Mouse (Mus musculus) midbrain, embryonic 15.5 days (tissue): ENCODE results near the gene Hmga2. TPM values are rescaled to one million over a fixed set of nuclear protein-coding genes. Genes with fewer than 3 reads are reported as not detected.

Source experiments
- ATAC-seq: fragments of 200-750 bp; cut with Nextera tagmentation; replicated peaks from 2 replicates; pipeline ENCODE4 v1.8.0; 2017; ENCODE audit warnings: moderate TSS enrichment
- H3K27ac ChIP-seq: fragments of 300-500 bp; sonication (generic); 2 replicates; pipeline ENCODE4 v1.5.1; 2015; ENCODE audit warnings: mild to moderate bottlenecking, inconsistent platforms
- H3K27me3 ChIP-seq: fragments of 300-500 bp; sonication (generic); replicated peaks from 2 replicates; pipeline ENCODE4 v1.6.1; 2015; ENCODE audit warnings: inconsistent platforms
- H3K36me3 ChIP-seq: fragments of 300-500 bp; sonication (generic); replicated peaks from 2 replicates; pipeline ENCODE4 v1.6.1; 2015; ENCODE audit warnings: inconsistent platforms
- H3K4me1 ChIP-seq: fragments of 300-500 bp; sonication (generic); 2 replicates; pipeline ENCODE4 v1.6.1; 2015; ENCODE audit warnings: inconsistent platforms
- H3K4me2 ChIP-seq: fragments of 300-500 bp; sonication (generic); 2 replicates; pipeline ENCODE4 v1.6.1; 2015; ENCODE audit warnings: inconsistent platforms, mild to moderate bottlenecking, moderate library complexity
- H3K4me3 ChIP-seq: fragments of 300-500 bp; sonication (generic); 2 replicates; pipeline ENCODE4 v1.5.1; 2015; ENCODE audit warnings: mild to moderate bottlenecking, inconsistent platforms
- H3K9ac ChIP-seq: fragments of 300-500 bp; sonication (generic); 2 replicates; pipeline ENCODE4 v1.6.1; 2015; ENCODE audit warnings: mild to moderate bottlenecking, inconsistent platforms
- H3K9me3 ChIP-seq: fragments of 300-500 bp; sonication (generic); 2 replicates; pipeline ENCODE4 v1.6.1; 2016; ENCODE audit warnings: inconsistent platforms
- WGBS: fragments of 180-500 bp; shearing (Covaris S2); methylation state at CpG from one replicate; pipeline ENCODE4 v1.1.7; 2015; ENCODE audit warnings: mixed read lengths; 5-methylcytosine and 5-hydroxymethylcytosine counted together
- polyA plus RNA-seq: library from polyadenylated mRNA; unstranded; fragments of >200 nt; fragmentation: Nextera tagmentation; extraction: Ambion mirVana; gene quantifications from 2 replicates; pipeline ENCODE4 v1.2.1, GENCODE M21; 2015

Hmga2 gene
- polyA plus RNA-seq, 1 experiment from 2014 or later: 1.1 TPM

DNA sequence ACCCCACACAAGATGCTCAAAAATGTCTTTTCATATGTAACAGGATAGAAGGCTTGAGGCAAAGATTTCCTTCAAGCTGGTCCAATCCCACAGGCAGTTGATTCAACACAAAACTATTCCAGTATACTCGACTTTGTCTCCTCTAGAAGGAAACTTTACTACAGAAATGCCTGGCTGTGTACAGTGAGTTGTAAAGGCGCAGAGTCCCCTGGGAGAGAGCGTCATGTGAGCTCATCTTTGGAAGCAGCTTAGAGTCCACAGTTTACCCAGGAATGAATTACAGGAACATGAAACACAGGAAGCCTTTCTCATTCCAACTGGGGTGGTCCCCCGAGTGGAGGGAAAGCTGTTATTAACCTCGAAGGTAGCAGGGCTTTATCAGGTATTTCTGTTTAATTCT, 11.1 kb downstream of the Hmga2 start:
- H3K9ac ChIP-seq: no peak overlapping the region
- no peak for ATAC-seq
- no peak overlapping the region for H3K4me2 ChIP-seq
- WGBS: 82% methylated on average over 5 of the region's 5 CpGs
- H3K9me3 ChIP-seq: no peaks in the 10 kb centered on the region
- H3K4me3 ChIP-seq: no peak overlapping the region
- no peaks in the 10 kb centered on the region for H3K36me3 ChIP-seq
- H3K27ac ChIP-seq: no peak overlapping the region
- no peaks in the 10 kb centered on the region for H3K27me3 ChIP-seq
- H3K4me1 ChIP-seq: no peaks in the 10 kb centered on the region

DNA sequence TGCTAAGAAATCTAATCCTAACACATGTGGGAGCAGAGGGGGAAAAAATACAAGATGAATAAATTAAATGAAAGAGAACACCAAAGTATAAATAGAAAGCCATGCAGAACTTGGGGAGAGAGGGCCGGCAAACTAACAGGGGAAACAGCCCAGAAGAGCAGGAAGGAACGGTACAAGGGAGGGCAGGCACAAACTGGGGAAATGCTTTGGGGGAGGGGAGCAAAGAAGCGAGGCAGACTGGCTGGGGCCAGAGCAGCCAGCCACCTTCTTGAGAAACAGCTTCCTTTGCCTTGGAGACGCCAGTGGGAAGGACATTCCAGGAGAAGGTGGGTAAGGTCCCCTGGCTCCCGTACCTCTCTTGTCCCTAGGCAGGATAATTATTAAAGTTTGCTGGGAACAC, 14.5 kb downstream of the Hmga2 start:
- Histone ChIP-seq H3K27ac (no peak overlapping the region), H3K27me3 (no peaks in the 10 kb centered on the region), H3K4me1 (no peaks in the 10 kb centered on the region), H3K4me3 (no peak overlapping the region), H3K9me3 (no peaks in the 10 kb centered on the region), H3K36me3 (no peaks in the 10 kb centered on the region), H3K9ac (no peak overlapping the region), H3K4me2 (no peak overlapping the region)
- ATAC-seq: no peak
- WGBS: 24% methylated on average over 5 of the region's 5 CpGs

DNA sequence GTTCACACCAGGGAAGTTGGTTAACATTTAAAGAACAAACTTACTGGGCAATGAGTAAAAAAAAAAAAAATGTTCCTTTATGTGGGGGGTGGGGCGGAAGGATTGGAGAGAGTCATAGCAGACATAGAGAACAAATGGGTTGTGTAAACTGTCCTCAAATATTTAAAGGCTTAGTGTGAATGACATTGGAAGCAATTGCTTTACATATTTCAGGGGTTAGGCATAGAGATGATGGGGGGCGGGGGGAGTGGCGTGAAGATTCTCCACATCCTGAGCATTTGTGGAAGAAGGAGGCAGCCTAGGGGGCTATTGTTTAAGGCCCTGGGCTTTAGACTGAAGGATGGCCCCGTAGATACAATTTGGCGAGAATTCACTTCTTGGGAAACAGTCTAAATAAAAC, 15.0 kb downstream of the Hmga2 start:
- Histone ChIP-seq H3K9me3 (no peaks in the 10 kb centered on the region), H3K27ac (no peak overlapping the region), H3K27me3 (no peaks in the 10 kb centered on the region), H3K9ac (no peak overlapping the region), H3K4me3 (no peak overlapping the region), H3K36me3 (no peaks in the 10 kb centered on the region), H3K4me1 (no peaks in the 10 kb centered on the region), H3K4me2 (no peak overlapping the region)
- WGBS: 69% methylated on average over 5 of the region's 5 CpGs
- ATAC-seq: no peak

DNA sequence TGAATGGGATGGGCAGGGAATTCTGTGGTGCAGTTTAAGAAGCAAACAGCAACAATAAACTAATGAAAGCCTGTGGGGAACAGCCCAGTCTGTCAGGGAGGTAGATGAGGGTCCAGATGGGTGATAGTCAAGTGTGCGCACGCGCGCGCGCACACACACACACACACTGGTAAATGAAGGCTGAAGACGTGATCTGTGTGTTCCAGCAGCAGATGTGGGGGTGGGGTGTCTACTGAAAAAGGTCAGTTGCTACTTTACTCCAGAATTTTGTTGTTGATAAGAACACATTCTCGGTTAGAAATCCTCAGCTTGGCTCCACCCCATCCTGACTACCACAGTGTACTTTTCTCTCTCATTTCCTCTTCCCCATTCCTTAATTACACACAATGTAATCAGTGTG, 17.4 kb downstream of the Hmga2 start:
- Histone ChIP-seq H3K9me3 (no peaks in the 10 kb centered on the region), H3K4me1 (no peaks in the 10 kb centered on the region), H3K27ac (no peak overlapping the region), H3K36me3 (no peaks in the 10 kb centered on the region), H3K4me3 (no peak overlapping the region), H3K27me3 (no peaks in the 10 kb centered on the region), H3K4me2 (no peak overlapping the region), H3K9ac (no peak overlapping the region)
- no peak for ATAC-seq
- 94% methylated on average over 8 of the region's 8 CpGs for WGBS

DNA sequence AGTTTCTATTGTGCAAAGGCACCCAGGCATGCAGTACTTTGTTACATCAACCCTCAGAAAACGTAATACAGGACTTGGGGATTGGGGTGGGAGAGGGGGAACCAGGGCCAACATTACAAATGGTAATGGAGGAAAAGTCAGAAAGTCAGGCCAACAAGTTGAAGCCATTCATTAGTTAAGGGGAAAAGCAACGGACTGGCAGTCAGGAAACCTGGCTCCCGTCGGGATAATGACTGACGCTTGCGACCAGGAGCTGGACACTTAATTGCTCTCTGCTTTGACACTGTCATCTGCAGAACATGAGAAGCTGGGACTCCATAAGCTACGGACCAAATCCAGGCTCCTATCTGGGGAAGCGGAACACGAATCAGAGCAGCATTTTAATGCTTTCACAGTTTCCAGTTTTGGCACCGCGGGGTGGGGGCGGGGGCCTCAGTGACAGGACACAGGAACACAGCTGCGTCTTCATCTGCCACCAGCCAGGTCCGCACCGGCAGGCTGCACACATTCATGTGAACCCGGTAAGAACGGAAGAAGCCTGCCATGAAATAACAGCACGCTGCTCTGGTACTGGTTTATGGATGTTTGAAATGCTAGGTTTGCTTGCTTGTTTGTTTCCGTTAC, 26.5 kb downstream of the Hmga2 start:
- Histone ChIP-seq H3K9me3 (no peaks in the 10 kb centered on the region), H3K36me3 (no peaks in the 10 kb centered on the region), H3K27me3 (no peaks in the 10 kb centered on the region), H3K4me2 (peak overlapping the region; percentile 39), H3K27ac (no peak overlapping the region), H3K9ac (no peak overlapping the region), H3K4me1 (0 out of 2 replicates have a peak, but pooled peaks cover 4% of the 10 kb centered on the region), H3K4me3 (0 out of 2 replicates have a peak overlapping the region, but pooled peaks have one; percentile 5)
- WGBS: 37% methylated on average over 19 of the region's 19 CpGs
- no peak for ATAC-seq

DNA sequence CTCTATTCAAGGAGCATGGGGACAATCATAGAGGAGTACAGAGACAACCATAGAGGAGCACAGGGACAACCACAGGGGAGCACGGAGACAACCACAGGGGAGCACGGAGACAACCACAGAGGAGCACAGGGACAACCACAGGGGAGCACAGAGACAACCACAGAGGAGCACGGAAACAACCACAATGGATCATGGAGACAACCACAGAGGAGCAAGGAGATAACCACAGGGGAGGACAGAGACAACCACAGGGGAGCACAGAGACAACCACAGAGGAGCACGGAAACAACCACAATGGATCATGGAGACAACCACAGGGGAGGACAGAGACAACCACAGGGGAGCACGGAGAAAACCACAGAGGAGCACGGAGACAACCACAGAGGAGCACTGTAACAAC, 29.5 kb downstream of the Hmga2 start:
- H3K9me3 ChIP-seq: no peaks in the 10 kb centered on the region
- no peak overlapping the region for H3K27ac ChIP-seq
- H3K9ac ChIP-seq: no peak overlapping the region
- ATAC-seq: no peak
- H3K4me3 ChIP-seq: no peak overlapping the region
- no peaks in the 10 kb centered on the region for H3K36me3 ChIP-seq
- H3K27me3 ChIP-seq: no peaks in the 10 kb centered on the region
- WGBS: 96% methylated on average over 6 of the region's 6 CpGs
- H3K4me2 ChIP-seq: no peak overlapping the region
- peaks cover 11% of the 10 kb centered on the region; the same call in 1 of the 2 replicates for H3K4me1 ChIP-seq

DNA sequence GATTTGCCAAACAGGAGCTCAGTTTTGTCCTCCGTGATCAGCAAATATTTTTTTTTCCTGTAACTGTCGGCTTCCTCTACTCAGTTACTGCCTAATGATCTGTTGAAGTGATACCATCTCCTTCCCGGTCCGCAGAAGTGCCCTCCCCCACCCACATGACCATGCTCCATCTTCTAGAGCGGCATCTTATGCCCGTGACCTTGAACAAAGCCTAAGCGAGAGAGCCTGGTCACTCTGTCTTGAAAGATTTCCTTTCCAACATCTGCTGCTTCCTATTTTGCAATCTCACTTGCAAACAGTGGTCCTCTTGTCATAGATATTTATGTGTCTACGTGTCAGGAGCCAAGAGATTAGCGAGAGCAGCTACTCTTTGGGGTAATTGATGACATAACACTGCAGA, 30.1 kb downstream of the Hmga2 start:
- Histone ChIP-seq H3K4me2 (no peak overlapping the region), H3K9me3 (no peaks in the 10 kb centered on the region), H3K36me3 (no peaks in the 10 kb centered on the region), H3K4me1 (peaks cover 11% of the 10 kb centered on the region; the same call in 1 of the 2 replicates), H3K27ac (no peak overlapping the region), H3K27me3 (no peaks in the 10 kb centered on the region), H3K4me3 (no peak overlapping the region), H3K9ac (no peak overlapping the region)
- 88% methylated on average over 9 of the region's 9 CpGs for WGBS
- ATAC-seq: no peak

DNA sequence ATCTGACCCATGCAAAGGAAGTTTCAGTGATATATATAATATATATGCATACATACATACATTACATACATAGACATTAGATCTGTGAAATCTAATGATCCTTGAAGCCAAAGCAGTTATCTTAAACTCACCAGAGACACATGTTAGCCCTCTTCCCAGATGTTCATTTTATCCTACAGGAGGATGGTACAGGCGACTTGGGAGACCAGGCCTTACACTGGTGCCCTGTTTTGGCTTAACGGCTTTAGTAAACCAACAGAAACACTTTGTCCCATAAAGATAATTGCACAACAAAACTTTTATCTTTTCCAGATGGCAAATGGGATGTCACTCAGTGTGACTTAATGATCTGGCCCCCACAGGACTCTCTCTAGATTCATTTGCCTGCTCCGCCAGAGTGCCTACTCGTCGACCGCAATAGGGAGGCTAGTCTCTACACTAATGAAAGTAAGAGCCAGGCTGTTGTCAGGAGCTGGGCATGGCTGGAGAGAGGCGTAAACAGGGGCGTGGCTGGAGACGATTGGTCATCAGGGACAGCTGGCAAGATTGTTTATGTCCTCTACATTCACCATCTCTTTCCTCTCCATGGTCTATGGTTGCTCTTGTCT, 31.7 kb downstream of the Hmga2 start:
- no peaks in the 10 kb centered on the region for H3K27me3 ChIP-seq
- no peak for ATAC-seq

DNA sequence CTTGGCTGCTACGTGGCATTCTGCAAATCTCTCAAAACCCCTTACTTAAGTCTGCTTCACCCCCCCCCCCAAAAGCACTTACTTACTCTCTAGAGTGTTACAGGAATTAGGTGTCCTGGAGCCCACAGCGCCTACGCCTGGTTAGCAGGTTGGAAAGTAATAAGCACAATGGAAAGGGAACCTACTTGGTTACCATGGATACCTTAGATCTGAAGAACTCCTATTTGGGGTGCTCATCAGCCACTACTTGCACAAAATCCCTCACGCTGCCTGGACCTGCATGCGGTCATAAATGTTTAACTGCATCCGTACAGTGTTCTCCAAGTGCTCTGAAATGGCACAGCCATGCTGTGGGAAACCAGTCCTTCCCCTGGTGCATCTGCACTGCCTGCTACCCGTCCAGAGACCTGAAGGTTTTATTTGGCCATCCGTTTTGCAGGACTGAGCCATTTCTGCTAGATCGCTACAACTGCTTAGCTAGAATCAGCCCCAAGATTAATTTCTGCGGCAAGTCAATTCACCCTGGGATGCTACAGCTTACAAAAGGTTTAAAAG, 32.4 kb downstream of the Hmga2 start:
- no peak overlapping the region for H3K4me3 ChIP-seq
- no peaks in the 10 kb centered on the region for H3K27me3 ChIP-seq
- H3K36me3 ChIP-seq: no peaks in the 10 kb centered on the region
- H3K27ac ChIP-seq: no peak overlapping the region
- ATAC-seq: no peak
- H3K9me3 ChIP-seq: no peaks in the 10 kb centered on the region
- 43% methylated on average over 10 of the region's 10 CpGs for WGBS
- no peak overlapping the region for H3K4me2 ChIP-seq
- no peak overlapping the region for H3K9ac ChIP-seq
- H3K4me1 ChIP-seq: peaks cover 7% of the 10 kb centered on the region; the same call in 1 of the 2 replicates

More for the DNA sequence above, 31.7 kb downstream of the Hmga2 start:
- H3K9ac ChIP-seq: no peak overlapping the region
- H3K9me3 ChIP-seq: no peaks in the 10 kb centered on the region
- H3K27ac ChIP-seq: no peak overlapping the region
- no peak overlapping the region for H3K4me3 ChIP-seq
- WGBS: 90% methylated on average over 9 of the region's 9 CpGs
- no peaks in the 10 kb centered on the region for H3K36me3 ChIP-seq
- H3K4me2 ChIP-seq: no peak overlapping the region
- H3K4me1 ChIP-seq: peaks cover 7% of the 10 kb centered on the region; the same call in 1 of the 2 replicates

DNA sequence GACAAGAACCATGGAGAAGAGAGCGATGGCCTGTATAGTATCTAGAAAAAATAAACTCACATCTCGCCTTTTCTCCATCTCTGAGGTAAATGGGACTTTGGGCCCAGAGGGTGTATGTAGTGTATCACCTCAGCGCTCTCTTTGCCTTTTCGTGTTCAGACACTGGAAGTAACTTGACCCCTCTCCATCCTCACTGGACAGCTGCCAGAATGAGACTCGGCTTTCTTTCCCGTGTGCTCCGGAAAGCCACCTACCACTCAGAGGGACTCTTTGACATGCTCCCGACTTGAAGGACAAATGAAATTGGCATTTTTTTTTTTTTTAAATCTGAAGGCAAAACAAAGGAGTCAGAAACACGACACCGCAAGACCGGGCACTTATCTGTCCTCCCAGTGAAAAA, 35.0 kb downstream of the Hmga2 start:
- Histone ChIP-seq H3K9me3 (no peaks in the 10 kb centered on the region), H3K4me1 (peaks cover 7% of the 10 kb centered on the region; the same call in 1 of the 2 replicates), H3K4me3 (no peak overlapping the region), H3K36me3 (no peaks in the 10 kb centered on the region), H3K27me3 (no peaks in the 10 kb centered on the region), H3K4me2 (no peak overlapping the region), H3K27ac (no peak overlapping the region), H3K9ac (no peak overlapping the region)
- no peak for ATAC-seq
- WGBS: 46% methylated on average over 11 of the region's 11 CpGs

DNA sequence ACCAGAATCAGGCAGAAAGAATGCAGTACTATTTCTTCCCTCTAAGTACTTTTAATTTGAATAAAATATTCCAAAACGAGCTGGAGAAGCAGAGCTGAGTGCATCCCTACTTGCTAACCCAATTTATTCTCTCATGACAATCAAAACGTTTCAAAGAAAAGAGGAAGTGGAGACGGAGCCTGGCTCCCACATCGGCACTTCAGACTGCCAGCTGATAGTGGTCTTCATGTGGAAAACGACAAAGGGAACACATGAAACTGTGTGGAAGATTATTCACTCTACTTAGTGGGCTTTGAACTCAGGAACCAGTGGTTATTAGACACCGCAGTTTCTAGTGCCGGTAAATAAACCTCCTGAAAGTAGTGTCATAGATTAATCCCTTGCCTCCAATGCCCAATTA, 41.8 kb downstream of the Hmga2 start:
- no peak overlapping the region for H3K27ac ChIP-seq
- no peaks in the 10 kb centered on the region for H3K9me3 ChIP-seq
- no peak overlapping the region for H3K9ac ChIP-seq
- no peak overlapping the region for H3K4me3 ChIP-seq
- H3K4me2 ChIP-seq: no peak overlapping the region
- WGBS: 48% methylated on average over 7 of the region's 7 CpGs
- H3K4me1 ChIP-seq: peaks cover 6% of the 10 kb centered on the region; the same call in 1 of the 2 replicates
- H3K27me3 ChIP-seq: no peaks in the 10 kb centered on the region
- H3K36me3 ChIP-seq: no peaks in the 10 kb centered on the region
- no peak for ATAC-seq

DNA sequence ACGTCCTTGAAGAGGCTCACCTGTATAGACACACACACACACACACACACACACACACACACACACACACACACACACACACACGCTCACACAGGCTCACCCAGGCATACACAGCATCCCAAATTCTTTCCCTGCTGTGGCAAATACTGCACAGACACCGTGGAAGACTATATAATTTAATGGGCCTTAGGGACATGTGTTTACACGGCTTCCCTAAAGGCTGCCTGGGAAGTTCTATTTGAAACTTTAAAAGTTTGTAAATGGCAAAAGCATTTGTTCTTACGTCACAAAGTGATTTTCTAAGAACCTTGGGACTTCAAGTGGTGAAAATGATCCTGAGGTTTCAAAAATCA, 42.8 kb downstream of the Hmga2 start:
- H3K27ac ChIP-seq: no peak overlapping the region
- WGBS: 78% methylated on average over 5 of the region's 5 CpGs
- H3K4me1 ChIP-seq: peaks cover 15% of the 10 kb centered on the region
- no peaks in the 10 kb centered on the region for H3K27me3 ChIP-seq
- H3K4me3 ChIP-seq: no peak overlapping the region
- ATAC-seq: no peak
- H3K36me3 ChIP-seq: no peaks in the 10 kb centered on the region
- H3K9ac ChIP-seq: no peak overlapping the region
- no peak overlapping the region for H3K4me2 ChIP-seq
- no peaks in the 10 kb centered on the region for H3K9me3 ChIP-seq
